Mouse (Mus musculus): ENCODE measurements around the gene Cutal.

Cutal gene

DNA sequence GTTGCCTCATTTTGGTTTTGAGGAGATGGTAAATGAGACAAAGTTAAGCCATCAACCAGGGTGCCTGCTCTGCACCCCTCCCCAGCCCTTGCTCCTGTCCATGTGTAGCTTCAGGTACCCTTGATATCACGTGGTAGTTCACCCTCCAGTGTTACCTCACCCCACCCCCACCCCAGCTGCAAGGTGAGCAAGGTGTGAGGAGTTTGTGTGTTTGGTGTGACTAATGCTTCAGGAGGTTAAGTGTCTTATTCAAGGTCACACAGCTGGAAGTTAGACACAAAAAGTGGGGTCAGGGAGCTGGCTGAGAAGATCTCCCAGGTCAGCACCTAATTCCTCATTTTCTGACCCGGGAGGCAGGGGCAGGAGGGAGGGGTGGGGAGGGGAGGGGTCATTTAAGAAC lies 48.5 kb downstream of the Cutal start:
- DNase-seq, result no peak

DNA sequence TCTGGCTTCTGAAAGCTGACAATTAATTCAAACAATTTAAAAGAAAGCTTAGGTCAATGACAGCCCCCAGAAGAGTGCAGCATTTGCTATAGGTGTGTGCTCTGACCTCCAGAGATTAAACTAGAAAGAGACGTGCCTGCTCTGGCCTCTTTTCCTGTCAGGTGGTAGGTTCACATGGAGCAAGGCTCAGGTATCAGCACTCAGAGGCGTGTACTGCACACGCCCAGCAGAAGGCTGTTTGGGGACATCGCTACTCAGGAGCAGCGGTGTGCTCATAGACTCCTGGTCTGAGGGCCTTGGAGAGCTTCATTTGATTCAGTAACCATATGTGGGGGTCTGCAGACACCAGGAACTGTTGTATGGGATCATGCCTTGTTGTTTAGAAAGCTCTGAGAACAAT lies 53.1 kb downstream of the Cutal start:
- DNase-seq, result no peak

DNA sequence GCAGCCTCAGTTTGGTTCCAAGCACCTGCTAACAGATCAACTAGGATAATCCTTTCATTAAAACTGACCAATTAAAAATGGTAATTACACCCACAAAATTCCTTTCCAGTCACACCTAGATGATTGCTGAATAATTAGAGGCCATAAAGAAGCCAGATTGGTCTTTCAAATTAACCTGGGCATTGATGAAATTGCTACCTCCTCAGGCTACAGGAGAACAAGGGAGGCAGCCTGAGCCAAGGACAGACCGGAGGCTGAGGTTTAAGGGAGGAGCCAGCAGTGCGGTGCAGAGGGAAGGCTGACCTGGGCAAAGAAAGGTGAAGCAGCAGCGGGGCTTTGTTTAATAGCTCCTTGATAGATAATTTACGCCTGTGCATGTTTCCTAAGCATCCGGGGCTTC lies 63.3 kb downstream of the Cutal start:
- no peak for DNase-seq

DNA sequence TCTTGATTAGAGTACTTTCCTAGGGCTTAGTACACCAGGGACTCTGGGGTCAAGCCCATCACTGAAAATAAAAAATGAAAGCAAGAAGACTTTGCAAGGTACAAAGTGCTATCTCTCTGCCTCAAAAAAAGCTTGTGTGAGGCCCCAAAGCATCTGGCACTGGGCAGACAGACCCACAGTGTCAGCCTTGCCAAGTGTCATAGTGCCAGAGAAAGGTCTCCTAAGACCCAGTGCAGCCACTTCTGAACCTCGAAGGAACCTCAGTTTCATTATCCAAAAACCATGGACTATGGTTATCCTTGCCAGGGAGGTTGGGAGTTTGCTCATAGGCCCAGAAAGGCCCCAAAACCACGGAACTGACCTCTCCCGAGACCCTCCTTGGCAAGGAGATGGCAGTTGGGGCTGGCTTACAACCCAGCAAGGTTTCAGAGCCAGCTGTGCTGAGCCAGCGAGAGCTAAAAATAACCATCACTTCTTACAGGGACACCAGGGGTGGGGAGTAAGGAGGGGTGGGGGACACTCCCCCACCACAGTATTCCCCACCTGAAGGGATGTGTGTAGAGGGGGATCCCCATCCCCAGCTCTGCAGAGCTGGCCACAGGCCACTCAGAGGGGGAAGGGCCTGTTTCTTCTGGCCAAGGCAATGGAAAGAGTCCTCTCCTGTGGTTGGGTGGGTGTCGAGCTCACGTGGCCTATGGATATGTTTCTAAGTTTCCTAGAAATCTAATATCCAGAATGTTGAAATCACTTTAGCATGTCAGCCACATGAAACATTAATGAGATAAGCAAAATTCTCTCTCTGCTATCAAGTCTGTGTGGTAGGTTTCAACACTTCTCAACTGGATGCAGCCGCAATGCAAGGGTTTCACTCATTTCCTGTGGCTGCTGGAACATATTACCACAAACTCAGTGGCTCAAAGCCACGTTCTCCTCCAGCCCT lies 64.3 kb downstream of the Cutal start:
- no peak for DNase-seq

DNA sequence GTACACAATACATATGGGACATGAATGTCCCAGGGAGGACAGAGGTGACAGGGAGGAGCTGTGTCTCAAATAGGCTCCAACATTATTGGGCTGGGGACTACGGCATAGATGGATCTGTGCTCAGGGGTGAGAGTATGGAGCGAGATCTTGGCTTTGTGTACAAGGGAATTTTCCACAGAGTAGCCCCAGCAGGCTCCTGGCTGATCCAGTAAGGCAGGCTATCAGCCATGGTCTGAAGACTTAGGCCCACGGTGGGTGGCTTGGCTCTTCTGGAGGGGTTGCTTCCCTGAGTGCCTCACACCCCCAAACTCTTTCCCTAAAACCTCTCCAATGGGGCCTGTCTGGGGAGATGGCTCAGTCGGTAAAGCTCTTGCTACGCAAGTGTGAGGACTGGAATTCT lies 66.0 kb downstream of the Cutal start:
- no peak for DNase-seq

DNA sequence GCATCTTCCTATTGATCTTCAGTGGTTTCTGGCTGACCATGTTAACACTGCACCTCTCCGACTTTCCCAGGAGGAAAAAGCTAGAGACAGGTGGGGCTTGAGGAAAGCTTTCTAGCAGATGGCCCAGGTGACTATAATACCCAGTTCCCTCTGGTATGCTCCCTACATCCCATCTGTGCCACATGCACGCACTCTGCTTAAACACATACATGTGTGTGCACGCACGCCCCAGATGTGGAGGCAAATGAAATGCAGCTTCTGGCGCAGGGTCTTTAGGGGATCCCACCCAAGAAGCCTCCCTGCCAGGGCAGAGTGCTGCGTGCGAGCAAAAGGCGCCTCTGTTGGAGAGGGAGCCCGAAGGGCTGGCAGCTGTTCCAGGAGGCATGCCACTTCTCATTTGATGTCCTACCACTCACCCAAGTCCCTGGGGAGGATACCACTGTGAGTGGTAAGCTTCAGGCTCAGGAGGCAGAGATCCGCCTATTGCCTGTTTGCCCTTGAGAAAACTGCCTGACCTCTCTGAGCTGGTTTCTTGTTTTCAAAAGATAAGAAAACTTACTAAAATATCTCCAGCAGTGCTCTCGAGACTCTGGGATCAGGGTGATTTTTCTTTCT lies 67.0 kb downstream of the Cutal start:
- no peak for DNase-seq
